Mouse (Mus musculus) cortical plate, adult 2 months (tissue): Measurements from ENCODE around the gene Cmss1. TPM values are rescaled to one million over a fixed set of nuclear protein-coding genes. Genes with fewer than 3 reads are reported as not detected.

Experiments used
- H3K27ac ChIP-seq: fragments of 200-500 bp; 2 replicates; pipeline ENCODE4 v1.5.1; 2012; ENCODE audit warnings: low read length, control low read depth, inconsistent platforms; ENCODE audit not compliant: insufficient read depth
- H3K4me1 ChIP-seq: fragments of 200-500 bp; 2 replicates; pipeline ENCODE4 v1.6.1; 2011; ENCODE audit warnings: low read length; ENCODE audit not compliant: control insufficient read depth, insufficient read depth
- H3K4me3 ChIP-seq: fragments of 200-500 bp; 2 replicates; pipeline ENCODE4 v1.5.1; 2011; ENCODE audit warnings: mild to moderate bottlenecking, low read length, control low read depth; ENCODE audit not compliant: insufficient read depth
- CTCF ChIP-seq: fragments of 200-500 bp; IDR thresholded peaks from 2 replicates; pipeline ENCODE4 v1.5.1; 2011; ENCODE audit warnings: mild to moderate bottlenecking, control low read depth, low read length; ENCODE audit not compliant: insufficient read depth; ENCODE audit errors: extremely low read depth
- POLR2A ChIP-seq: fragments of 200-500 bp; IDR thresholded peaks from 2 replicates; pipeline ENCODE4 v1.6.1; 2011; ENCODE audit warnings: mild to moderate bottlenecking, low read length, control low read depth; ENCODE audit not compliant: insufficient read depth; ENCODE audit errors: extremely low read depth
- polyA plus RNA-seq: library from polyadenylated mRNA; depleted of rRNA; stranded (reverse); fragments of >200 nt; gene quantifications from 2 replicates; pipeline ENCODE4 v1.2.3, GENCODE M21; 2012

Gene Cmss1
- polyA plus RNA-seq, 1 experiment: 9.5 TPM

DNA sequence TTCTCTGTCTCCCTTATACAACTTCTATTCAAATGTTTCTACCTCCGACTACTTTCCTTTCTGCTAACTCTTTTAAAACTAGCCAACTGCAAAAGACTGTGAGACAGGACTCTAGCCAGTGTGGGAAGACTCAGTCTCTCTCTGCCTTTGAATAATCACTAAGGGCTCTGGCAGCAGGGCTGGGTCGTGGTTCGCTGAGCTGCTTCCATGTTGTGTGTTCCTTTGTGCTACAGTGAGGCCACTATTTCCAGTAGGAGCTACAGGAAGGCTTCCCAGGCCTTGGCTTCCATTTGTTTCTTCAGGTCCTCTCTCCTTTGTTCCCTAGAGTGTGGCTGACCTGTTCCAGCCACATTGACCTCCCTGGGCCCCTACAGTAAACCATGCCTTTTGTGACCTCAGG, 260.4 kb downstream of the Cmss1 start:
- Histone ChIP-seq H3K27ac (no peak overlapping the region), H3K4me3 (no peak overlapping the region), H3K4me1 (no peaks in the 10 kb centered on the region)
- TF ChIP-seq POLR2A (no peak), CTCF (no peak)

- no peak overlapping the region for H3K4me3 ChIP-seq
- no peak overlapping the region for H3K27ac ChIP-seq
- TF ChIP-seq CTCF (no peak), POLR2A (no peak)
- no peaks in the 10 kb centered on the region for H3K4me1 ChIP-seq
These were observed 266.1 kb downstream of the Cmss1 start for GRCm38 (mm10) chr16:57340613-57340898.

DNA sequence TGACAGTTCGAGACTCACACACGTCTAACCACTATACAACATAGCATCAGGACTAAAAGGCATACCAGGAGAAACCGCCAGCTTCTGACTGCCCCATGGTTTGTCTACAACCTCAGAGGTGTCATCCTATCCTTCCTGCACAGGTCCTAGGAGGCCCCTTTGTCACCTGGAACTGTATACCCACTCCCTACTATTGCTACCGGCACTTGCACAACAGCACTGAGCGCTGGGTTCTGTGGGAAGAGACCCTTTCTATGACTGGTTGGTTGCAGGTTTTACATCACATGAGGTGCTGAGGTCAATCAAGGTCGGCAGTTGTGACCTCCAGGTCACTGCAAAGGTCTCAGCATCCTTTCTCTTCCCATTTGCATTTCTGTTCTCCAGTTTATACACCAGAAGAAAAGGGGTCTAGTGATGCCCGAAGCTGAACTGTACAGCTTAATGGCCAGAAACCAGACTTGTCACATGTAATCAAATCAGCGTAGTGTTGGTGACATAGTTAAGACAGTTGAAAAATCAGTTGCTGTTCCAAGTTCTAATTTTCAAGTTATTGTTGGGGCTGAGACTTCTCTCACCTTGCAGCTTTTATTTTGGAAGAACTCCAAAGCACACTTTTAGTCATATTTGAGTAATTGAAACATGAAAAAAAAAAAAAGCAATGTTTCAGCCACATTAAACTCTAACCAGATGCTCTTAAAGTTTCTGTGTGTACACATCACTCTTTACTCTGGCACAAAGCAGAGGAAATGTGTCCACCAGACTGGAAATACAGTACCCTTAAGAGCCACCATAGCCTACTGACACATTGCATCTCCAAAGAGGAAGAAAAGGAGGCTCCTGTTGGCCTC, 266.7 kb downstream of the Cmss1 start:
- no peak overlapping the region for H3K4me3 ChIP-seq
- H3K27ac ChIP-seq: no peak overlapping the region
- H3K4me1 ChIP-seq: no peaks in the 10 kb centered on the region
- TF ChIP-seq CTCF (no peak), POLR2A (no peak)

DNA sequence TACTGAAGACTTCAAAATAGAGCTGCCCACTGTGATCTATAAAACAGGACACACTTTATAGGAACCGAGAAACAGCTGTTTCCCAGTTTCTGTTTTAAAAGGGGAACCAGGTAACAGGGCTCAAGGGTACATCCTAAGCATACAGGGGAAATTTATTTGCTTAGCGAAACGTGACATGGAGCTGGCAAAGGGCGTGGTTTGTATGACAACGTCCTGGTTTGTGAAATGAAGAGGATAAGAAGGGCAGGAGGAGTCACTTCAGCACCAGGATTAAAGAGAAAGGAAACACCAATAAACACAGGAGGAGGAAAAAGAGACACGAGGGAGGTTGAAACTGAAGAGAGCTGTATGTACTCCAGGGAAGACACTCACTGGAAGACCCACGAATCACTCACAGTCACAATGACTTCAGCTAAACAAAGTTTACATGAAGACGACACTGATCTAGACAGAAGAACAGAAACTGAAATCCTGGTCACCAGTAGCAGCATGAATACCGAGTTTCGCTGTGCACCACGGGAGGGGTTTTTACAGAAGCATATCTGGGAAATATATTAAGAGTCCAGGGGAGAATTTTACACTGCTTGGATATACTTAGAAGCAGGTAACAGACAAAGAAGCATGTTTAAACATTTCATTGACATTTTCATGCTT, 269.8 kb downstream of the Cmss1 start:
- Histone ChIP-seq H3K27ac (peak overlapping the region; percentile 56; the same call in 1 of the 2 replicates), H3K4me3 (no peak overlapping the region), H3K4me1 (no peaks in the 10 kb centered on the region)
- no peak for TF ChIP-seq CTCF
- TF ChIP-seq POLR2A: no peak

- Histone ChIP-seq H3K27ac (no peak overlapping the region), H3K4me1 (no peaks in the 10 kb centered on the region), H3K4me3 (no peak overlapping the region)
- TF ChIP-seq POLR2A: no peak
- no peak for TF ChIP-seq CTCF
These were observed 274.4 kb downstream of the Cmss1 start for GRCm38 (mm10) chr16:57332301-57332700.

DNA sequence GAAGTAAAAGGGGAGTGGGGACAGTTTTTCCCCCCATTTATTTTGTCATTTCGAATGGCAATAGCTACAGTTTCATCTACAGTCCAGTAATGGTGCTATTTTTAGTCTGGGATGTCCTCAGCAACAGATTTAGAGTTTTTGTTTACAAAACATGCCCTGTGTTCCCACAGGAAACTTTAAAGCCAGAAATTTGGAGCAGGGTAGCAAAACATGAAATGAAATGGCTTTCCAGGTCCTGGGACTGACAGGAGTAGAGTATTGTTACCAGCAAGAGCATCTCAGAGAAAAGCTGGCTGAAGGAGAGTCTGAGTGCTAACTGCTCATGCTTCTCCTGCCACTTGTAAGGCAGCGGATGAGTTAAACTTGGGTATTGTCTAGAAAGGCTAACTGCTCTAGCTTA, 276.6 kb downstream of the Cmss1 start:
- Histone ChIP-seq H3K27ac (no peak overlapping the region), H3K4me3 (no peak overlapping the region), H3K4me1 (no peaks in the 10 kb centered on the region)
- TF ChIP-seq CTCF: no peak
- no peak for TF ChIP-seq POLR2A

DNA sequence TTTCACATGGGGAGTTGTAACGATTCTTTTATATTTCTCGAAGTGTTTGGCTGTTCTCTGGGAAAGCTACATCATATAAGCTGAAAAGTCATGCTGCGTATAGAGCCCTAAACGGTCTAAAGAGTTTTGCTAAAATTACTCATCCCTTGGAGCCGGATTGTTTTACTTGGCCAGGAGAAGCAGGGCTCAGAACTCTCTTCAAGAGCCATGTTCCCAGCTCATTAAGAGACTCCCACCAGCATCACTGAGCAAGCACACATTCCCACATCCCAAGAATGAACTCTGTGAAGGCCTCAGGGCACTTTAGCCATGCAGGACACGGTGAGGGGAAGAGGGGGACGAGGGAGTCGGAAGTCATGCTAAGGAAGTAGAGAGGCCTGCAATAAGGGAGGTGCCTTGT, 277.6 kb downstream of the Cmss1 start:
- TF ChIP-seq CTCF (no peak), POLR2A (no peak)
- no peak overlapping the region for H3K27ac ChIP-seq
- H3K4me3 ChIP-seq: no peak overlapping the region
- no peaks in the 10 kb centered on the region for H3K4me1 ChIP-seq

- Histone ChIP-seq H3K4me3 (no peak overlapping the region), H3K27ac (no peak overlapping the region), H3K4me1 (no peaks in the 10 kb centered on the region)
- TF ChIP-seq POLR2A: no peak
These were observed 279.7 kb downstream of the Cmss1 start for GRCm38 (mm10) chr16:57326996-57327395.

DNA sequence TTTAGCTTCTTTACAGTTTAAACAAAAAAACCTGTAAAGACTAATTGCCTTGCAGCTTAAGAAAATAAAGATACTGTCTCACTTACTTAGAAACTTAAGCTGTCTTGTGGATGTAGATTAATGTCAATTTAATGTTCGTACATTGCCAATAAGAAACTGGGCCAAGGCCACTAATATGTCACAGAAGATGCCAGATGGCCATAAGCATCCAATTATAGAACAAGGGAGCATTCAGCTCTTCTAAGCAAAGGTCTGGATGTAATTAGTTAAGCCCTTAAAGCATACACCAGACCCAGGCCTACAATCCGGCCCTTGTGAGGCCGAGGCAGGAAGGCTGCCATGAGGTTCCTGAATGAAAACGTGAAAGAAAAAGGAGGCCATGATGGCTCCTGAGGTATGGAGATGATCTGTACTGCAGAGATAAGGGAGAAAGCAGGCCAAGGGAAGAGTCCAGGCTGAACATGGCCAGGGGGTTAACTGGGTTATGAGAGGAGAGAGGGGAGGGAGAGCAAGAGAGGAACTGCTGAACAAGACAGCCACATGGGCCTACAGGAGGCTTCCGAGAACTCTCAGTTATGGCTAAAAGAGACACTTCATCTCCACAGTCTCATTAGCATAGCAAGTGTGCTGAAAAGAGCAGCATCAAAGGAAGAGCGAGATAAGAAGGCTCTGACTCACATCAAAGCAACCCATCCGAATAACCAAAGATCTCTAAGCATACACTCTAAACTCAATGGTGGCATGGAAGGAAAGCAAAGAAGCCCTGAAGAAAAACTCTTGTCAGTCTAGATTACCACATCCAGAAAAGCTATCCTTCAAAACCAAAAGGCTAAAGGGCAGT, 287.2 kb downstream of the Cmss1 start:
- H3K4me3 ChIP-seq: no peak overlapping the region
- TF ChIP-seq CTCF: no peak
- no peak for TF ChIP-seq POLR2A
- H3K4me1 ChIP-seq: no peaks in the 10 kb centered on the region
- no peak overlapping the region for H3K27ac ChIP-seq

GRCm38 (mm10) chr16:57318637-57319125, 288.0 kb downstream of the Cmss1 start:
- TF ChIP-seq POLR2A (no peak), CTCF (no peak)

More at GRCm38 (mm10) chr16:57318637-57319125, 288.0 kb downstream of the Cmss1 start:
- Histone ChIP-seq H3K4me1 (no peaks in the 10 kb centered on the region), H3K4me3 (no peak overlapping the region), H3K27ac (no peak overlapping the region)
